Mouse (Mus musculus): ENCODE data around the gene Itfg2. TPM values are rescaled to one million over a fixed set of nuclear protein-coding genes. Genes with fewer than 3 reads are reported as not detected.
A peak's percentile ranks its signal among the peaks of the same experiment; 100 is the strongest.

The Itfg2 gene
- total RNA-seq, 2 experiments from 2014 or later, result 27.2 to 27.3 TPM

GRCm38 (mm10) chr6:128436356-128437005, 11.8 kb upstream of the Itfg2 start:
- DNase-seq (ENCODE audit: low spot score in 2 of 2), result no peak

DNA sequence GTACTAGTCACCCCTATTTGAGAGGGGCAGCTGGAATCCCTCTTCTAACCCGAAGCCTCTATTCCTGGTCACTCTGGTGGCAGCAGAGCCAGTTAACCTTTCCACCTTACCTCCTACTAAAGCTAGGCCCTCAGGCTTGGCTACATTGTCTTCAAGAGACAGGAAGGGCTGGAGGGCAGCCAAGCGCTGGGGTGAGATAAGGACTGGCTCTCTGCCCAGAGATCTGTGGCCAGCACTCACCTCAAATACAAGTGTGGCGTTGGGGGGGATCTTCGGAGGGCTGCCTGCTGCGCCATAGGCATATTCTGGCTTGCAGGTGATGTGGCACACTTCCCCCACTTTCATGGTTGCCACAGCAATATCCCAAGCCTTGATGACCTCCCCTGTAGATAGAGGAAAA, 10.7 kb upstream of the Itfg2 start:
- peak in 1 of 2 experiments; percentile 35 for DNase-seq (ENCODE audit: low spot score in 2 of 2)

DNA sequence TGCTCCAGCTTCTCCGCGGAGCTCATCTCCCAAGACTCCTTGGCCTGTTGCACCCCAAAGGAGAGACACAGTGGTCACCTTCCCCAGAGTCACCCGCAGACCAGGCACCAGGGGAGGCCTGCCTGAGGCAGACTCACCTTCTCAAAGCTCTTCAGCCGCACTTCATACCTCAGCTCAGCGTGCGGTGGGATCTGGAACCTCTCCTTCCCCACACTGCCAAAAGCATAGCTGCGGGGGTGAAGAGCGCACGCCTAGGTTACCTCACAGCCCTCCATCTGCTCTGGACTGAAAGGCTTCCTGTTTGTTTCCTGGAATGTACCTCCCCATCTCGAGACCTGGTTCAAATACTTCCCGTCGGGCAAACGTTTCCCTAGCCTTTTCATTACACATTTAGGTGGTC, 8.8 kb upstream of the Itfg2 start:
- no peak for DNase-seq (ENCODE audit: low spot score in 2 of 2)

DNA sequence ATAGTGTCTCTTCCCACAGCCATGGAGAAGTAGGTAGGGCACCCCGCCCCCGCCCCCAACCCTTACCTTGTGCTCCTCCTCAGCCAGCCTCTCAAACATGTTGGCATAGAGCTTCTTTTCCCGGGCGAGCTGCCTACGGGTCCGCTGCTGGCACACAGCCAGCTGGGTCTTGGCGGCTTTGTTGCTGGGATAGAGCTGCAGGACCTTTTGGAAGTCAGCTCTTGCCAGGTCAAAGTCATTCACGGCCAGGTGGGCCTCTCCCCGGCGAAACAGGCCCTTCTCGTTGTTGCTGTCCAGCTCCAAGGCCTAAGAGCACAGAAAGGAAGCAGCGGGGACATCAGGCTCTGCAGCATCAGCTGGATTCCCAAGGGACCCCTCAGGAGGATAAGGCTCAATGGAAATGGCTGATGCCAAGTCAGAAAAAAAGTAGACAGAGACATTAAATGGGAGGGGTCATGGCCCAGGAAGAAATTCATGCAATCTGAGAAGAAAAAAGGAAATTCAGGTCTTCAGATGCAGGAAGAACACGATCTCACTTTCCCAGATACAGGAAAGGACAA, 7.7 kb upstream of the Itfg2 start:
- DNase-seq (ENCODE audit: low spot score in 2 of 2), result no peak

- no peak for DNase-seq (ENCODE audit: low spot score in 2 of 2)
Measured at GRCm38 (mm10) chr6:128429826-128430225, 5.1 kb upstream of the Itfg2 start.

- DNase-seq (ENCODE audit: low spot score in 2 of 2), result no peak
Measured at GRCm38 (mm10) chr6:128429300-128429699, 4.6 kb upstream of the Itfg2 start.

- no peak for DNase-seq (ENCODE audit: low spot score in 2 of 2)
Measured at GRCm38 (mm10) chr6:128427571-128427970, 2.8 kb upstream of the Itfg2 start.

GRCm38 (mm10) chr6:128425046-128425445, 315 bp upstream of the Itfg2 start:
- no peak for DNase-seq (ENCODE audit: low spot score in 2 of 2)

DNA sequence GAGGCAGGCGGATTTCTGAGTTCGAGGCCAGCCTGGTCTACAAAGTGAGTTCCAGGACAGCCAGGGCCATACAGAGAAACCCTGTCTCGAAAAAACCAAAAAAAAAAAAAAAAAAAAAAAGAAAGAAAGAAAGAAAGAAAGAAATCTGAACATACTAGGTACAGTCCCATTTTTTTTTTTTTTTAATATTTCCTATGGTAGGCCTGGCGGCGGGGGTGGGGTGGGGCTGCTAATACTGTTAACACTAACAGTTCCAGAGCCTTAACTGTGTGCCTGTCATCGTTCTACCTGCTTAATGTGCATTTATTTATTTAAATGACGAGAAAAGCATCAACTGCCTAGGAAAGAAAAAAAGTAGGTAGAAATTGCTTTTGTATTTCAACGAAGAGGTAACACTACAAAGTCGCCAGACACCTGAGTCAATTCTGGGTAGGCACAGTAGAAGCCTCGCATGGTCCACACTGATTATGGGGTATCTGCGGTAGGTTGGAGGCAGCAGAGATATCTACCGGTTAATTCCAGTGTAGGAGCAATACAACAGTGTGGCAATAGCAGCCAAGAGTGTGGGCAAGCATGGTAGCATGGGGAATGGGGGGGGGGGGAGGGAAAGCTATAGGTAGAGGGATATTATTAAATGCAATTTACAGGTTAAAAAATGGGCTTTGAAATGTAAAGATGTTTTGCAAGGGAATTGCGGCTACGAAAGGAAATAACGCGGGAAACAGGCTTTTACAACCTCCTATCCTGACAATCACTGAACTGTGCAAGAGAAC, 1.0 kb downstream of the Itfg2 start:
- no peak for DNase-seq (ENCODE audit: low spot score in 2 of 2)

GRCm38 (mm10) chr6:128421480-128421879, 3.3 kb downstream of the Itfg2 start:
- DNase-seq (ENCODE audit: low spot score in 2 of 2), result no peak

- no peak for DNase-seq (ENCODE audit: low spot score in 2 of 2)
Measured at GRCm38 (mm10) chr6:128421036-128421435, 3.7 kb downstream of the Itfg2 start.

DNA sequence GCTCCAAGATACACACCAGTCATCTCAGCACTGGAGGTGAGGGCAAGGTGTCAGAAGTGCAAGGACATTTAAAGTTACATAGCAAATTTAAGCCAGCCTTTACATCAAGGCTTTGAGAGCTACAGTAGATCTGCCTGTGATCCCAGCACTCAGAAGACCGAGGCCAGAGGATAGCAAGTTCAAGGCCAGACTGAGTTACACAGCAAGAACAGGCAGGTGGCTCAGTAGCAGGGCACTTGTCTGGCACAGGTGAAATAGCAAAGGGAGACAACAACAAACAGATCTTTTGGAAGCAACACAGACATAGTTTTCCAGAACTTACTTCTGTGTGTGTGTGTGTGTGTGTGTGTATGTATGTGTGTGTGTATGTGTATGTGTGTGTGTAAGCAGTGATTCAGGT, 6.7 kb downstream of the Itfg2 start:
- no peak for DNase-seq (ENCODE audit: low spot score in 2 of 2)

DNA sequence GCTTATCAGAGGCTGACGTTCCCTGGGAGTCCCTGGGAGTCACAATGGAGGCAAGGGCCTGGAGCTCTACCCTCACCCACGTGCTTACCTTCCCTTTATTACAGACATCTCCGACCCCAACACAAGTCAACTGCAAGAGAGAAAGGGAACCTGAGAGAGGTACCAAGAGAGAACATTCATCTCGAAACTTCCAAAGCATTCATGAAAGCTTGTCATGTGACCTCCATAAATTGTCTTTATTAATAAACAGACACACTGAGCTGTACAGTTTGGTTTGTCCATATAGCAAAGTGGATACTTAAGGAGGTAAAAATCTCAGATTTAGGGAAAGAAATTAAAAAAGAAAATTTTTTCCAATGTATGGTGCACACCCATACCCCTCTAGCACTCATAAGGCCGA, 8.6 kb downstream of the Itfg2 start:
- no peak for DNase-seq (ENCODE audit: low spot score in 2 of 2)

DNA sequence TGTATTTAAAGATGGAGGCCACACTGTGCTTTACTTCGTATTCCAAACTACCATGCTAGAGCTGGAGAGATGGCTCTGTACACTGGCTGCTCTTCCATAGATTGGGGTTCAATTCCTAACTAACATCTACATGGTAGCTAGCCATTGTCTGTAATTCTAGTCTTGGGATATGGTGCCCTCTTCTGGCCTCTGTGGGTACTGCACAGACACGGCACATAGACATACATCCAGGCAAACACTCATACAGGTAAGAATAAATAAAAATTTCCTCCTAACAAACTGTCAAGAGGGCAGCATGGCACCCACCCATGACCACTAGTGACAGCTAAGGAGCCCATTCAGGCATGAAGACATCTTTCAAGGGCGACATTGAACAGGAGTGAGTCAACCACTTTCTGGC, 13.6 kb downstream of the Itfg2 start:
- peak in 1 of 2 experiments; percentile 61 for DNase-seq (ENCODE audit: low spot score in 2 of 2)

DNA sequence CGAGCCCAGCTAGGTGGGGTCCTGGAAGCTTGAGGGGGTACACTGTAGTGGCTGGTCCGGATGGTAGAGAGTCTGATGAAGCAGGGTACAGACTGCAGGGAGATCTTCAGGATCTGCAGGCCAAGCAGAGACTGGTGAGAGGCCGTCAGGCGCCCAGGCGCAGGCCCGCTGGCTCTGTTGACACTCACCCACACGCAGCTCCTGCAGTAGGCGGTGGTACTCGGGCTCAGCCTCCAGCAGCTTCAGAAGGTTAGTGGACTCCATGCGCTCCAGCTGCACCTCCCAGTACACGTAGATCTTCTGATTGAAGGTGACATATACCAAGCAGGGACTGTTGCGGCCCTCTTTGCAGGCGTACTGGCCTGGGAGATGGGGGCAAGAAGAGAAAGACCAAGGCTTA, 14.4 kb downstream of the Itfg2 start:
- no peak for DNase-seq (ENCODE audit: low spot score in 2 of 2)

DNA sequence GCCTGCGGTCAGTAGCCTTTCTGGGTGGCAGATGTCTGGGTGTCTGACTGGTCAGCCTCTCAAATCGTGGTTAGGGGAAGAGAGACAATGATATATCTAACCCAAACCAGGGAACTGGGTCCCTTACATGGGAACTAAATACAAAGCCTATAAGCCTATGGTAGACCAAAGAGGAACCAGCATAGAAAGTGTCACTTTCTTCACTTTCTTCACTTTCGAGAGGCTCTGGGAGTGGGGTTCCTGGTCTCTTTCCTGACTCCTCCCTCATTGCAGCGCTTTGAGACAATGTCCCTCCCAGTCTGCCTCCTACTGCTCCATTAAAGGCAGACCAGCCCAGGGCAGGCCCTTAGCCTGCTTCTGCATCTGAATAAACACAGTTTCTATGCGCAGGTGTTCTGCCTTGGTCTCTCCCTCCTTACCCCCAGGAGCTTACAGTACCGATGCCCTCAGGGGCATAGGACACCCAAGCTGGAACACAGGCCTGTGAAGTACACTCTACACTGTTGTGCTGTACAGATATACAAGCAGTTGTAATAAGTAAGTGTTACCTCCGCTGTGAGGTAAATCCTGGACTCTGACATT, 16.1 kb downstream of the Itfg2 start:
- DNase-seq (ENCODE audit: low spot score in 2 of 2), result no peak

DNA sequence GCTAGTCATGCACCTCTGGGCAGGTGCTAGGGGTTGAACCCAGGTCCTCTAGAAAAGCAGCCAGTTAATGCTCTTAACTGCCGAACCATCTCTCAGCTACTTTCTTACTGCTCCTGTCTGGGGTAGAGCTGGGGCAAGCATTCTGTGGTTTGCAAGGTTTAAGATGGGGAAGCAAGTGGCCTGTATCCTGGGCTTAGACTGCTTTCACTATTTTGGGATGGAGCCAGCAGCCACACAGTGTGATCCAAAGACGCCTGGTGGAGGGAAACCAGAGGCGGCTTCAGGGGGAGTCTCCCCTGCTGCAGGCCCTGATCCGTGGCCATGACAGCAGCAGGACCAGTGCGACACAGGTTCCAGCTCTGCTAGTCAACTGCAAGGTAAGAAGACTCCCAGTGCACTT, 20.0 kb downstream of the Itfg2 start:
- DNase-seq (ENCODE audit: low spot score in 2 of 2), result no peak

DNA sequence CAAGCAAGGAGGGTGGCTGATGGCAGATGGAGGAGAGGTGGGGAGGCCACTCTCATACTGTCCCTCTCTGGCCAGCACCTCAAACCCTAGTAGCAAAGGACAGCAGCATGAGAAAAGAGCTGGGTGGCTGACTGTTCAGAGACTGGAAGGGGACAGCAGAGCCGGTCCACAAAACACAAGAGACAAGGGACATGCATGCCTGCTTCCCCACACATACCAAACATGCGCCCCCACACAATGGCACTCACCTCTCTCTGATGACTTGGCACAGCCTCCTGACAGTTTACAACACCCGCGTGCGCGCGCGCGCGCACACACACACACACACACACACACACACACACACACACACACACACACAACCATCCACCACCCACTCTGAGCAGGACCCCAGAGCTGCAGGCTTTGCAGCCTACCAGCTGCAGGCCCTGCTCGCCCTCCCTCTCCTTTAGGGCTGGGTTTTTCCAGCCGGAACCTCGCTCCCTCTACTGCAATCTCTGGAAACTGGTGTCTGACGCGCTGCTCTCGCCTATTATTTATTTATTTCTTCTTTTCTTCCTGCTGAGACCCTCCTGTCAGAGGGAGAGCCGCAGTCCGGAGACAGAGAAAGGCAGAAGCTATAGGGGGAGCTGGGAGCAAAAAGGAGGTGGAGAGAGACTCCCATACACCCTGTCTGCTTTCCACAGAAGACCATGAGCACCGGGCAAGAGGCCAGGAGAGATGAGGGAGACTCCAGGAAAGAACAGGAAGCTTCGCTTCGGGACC, 25.1 kb downstream of the Itfg2 start:
- DNase-seq (ENCODE audit: low spot score in 2 of 2), result peak in 1 of 2 experiments; percentile 48

DNA sequence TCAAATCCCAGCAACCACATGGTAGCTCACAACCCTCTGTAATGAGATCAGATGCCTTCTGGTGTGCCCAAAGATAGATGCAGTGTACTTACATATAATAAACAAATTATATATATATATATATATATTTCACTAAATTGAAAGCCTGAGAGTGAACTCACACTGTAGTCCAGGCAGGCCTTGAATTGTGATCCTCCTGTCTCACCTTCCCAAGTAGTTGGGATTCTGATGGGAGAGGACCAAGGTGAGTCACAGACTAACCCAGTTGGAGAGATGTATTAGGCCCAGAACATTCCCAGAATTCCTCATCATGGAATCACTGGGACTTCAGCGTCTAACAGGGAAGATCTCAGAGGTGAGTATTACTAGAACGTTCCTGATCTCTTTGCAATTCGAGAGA, 25.7 kb downstream of the Itfg2 start, which contains the start of gene Nrip2:
Gene Nrip2 (plus strand): TSS at position 301 of the 400 bp plus-strand sequence.
- DNase-seq (ENCODE audit: low spot score in 2 of 2), result no peak

DNA sequence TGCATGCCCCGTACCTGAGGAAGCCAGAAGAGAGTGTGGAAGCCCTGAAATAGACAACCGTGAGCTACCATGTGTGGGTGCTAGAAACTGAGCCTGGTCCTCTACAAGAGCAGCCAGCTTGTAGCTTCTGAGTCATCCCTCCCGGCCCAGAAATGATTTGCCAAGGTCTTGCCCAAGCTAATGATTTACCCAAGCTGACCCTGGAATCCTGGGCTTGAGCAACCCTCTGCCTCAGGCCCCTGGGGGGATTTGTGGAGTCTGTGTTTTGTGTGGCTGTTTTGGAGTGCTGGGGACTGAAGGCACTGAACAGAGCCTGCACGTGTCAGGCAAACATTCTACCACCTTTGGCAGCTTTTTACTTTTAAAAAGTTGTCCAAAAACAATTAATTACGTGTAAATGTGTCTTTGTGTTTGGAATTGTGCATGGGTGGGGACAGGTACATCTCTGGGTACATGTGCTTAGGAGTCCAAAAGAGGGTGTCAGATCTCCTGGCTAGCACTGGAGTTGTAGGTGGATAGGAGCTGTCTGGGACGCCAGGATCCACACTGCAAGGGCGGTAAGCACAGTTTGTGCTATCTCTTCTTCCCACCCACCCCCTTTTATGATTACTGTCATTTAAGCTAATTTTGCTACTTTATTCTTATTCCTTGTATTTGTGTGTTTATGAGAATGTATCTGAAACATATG, 27.0 kb downstream of the Itfg2 start:
- DNase-seq (ENCODE audit: low spot score in 2 of 2), result no peak

GRCm38 (mm10) chr6:128390683-128391082, 34.0 kb downstream of the Itfg2 start:
- no peak for DNase-seq (ENCODE audit: low spot score in 2 of 2)
